Mouse (Mus musculus) midbrain, embryonic 10.5 days (tissue): Measurements from ENCODE around the gene Glrp1. TPM values are rescaled to one million over a fixed set of nuclear protein-coding genes. Genes with fewer than 3 reads are reported as not detected.

Source experiments
- DNase-seq: peaks from one replicate; pipeline ENCODE4 v3.0.0-alpha.2; 2017; ENCODE audit warnings: low spot score
- H3K27ac ChIP-seq: fragments of 300-500 bp; sonication (generic); replicated peaks from 2 replicates; pipeline ENCODE4 v1.5.1; 2016; ENCODE audit warnings: mild to moderate bottlenecking
- H3K27me3 ChIP-seq: fragments of 300-500 bp; sonication (generic); 2 replicates; pipeline ENCODE4 v1.6.1; 2016; ENCODE audit warnings: low read depth, mild to moderate bottlenecking; ENCODE audit not compliant: poor library complexity, severe bottlenecking
- H3K36me3 ChIP-seq: fragments of 300-500 bp; sonication (generic); 2 replicates; pipeline ENCODE4 v1.6.1; 2016; ENCODE audit warnings: mild to moderate bottlenecking, moderate library complexity
- H3K4me1 ChIP-seq: fragments of 300-500 bp; sonication (generic); 2 replicates; pipeline ENCODE4 v1.6.1; 2016
- H3K4me3 ChIP-seq: fragments of 300-500 bp; sonication (generic); 2 replicates; pipeline ENCODE4 v1.5.1; 2016; ENCODE audit warnings: mild to moderate bottlenecking, moderate library complexity
- H3K9me3 ChIP-seq: fragments of 300-500 bp; sonication (generic); replicated peaks from 2 replicates; pipeline ENCODE4 v1.6.1; 2016; ENCODE audit warnings: mild to moderate bottlenecking
- WGBS: fragments of 180-500 bp; shearing (Covaris S2); methylation state at CpG from one replicate; pipeline ENCODE4 v1.1.7; 2016; 5-methylcytosine and 5-hydroxymethylcytosine counted together
- polyA plus RNA-seq: library from polyadenylated mRNA; unstranded; fragments of >200 nt; fragmentation: Nextera tagmentation; extraction: Ambion mirVana; gene quantifications from 2 replicates; pipeline ENCODE4 v1.2.1, GENCODE M21; 2016

Gene Glrp1
- polyA plus RNA-seq, 1 experiment from 2014 or later, result not detected

GRCm38 (mm10) chr1:88455761-88456160, 54.1 kb downstream of the Glrp1 start:
- no peaks in the 10 kb centered on the region for H3K9me3 ChIP-seq
- DNase-seq, result no peak
- H3K4me3 ChIP-seq, result no peak overlapping the region
- peaks cover 32% of the 10 kb centered on the region for H3K4me1 ChIP-seq
- 72% methylated on average over 3 of the region's 3 CpGs for WGBS
- no peak overlapping the region; the same call in 1 of the 2 replicates for H3K27ac ChIP-seq
- H3K27me3 ChIP-seq, result no peaks in the 10 kb centered on the region
- no peaks in the 10 kb centered on the region for H3K36me3 ChIP-seq

DNA sequence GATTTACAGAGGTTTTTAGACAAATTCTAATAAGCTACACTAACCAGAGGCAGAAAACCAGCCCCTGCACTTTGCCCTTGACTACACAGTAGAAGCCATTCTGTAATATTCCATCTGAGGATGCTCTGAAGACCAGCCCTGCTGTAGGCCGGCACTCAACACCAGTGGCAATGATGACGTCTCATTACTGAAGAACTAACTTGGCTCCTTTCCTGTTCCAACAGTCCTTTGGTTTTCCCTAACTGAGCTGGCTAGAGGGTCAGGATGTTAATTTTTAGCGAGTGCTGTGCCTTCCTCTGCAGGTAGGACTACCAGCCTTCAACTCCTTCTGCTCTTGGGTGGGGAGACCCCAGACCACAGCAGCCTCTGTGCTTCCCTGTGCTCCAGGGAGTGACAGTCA, 55.2 kb downstream of the Glrp1 start:
- DNase-seq, result no peak
- peaks cover 32% of the 10 kb centered on the region for H3K4me1 ChIP-seq
- 0 out of 2 replicates have a peak overlapping the region, but pooled peaks have one; percentile 28 for H3K27ac ChIP-seq
- H3K27me3 ChIP-seq, result no peaks in the 10 kb centered on the region
- H3K36me3 ChIP-seq, result no peaks in the 10 kb centered on the region
- no peak overlapping the region for H3K4me3 ChIP-seq
- H3K9me3 ChIP-seq, result no peaks in the 10 kb centered on the region
- WGBS, result 56% methylated on average over 3 of the region's 3 CpGs

DNA sequence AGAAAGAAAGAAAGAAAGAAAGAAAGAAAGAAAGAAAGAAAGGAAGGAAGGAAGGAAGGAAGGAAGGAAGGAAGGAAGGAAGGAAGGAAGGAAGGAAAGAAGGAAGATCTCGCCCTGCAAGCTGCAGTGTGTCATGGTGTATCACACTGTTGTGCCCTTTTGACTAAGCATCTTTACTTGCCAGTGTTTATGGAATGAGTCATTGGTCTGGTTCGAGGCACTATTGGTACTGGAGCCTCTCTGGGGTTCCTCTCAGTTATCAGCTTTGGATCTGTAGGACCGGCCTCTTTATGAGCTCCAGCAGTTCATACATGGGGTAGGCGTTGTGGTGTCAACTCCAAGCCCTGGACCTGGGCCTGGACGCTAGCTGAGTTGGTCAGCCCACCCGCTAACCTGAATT, 57.7 kb downstream of the Glrp1 start:
- H3K36me3 ChIP-seq, result no peaks in the 10 kb centered on the region
- no peak overlapping the region for H3K27ac ChIP-seq
- H3K27me3 ChIP-seq, result no peaks in the 10 kb centered on the region
- H3K4me1 ChIP-seq, result peaks cover 45% of the 10 kb centered on the region
- no peak overlapping the region for H3K4me3 ChIP-seq
- DNase-seq, result no peak
- H3K9me3 ChIP-seq, result no peaks in the 10 kb centered on the region
- WGBS, result 90% methylated on average over 6 of the region's 6 CpGs

DNA sequence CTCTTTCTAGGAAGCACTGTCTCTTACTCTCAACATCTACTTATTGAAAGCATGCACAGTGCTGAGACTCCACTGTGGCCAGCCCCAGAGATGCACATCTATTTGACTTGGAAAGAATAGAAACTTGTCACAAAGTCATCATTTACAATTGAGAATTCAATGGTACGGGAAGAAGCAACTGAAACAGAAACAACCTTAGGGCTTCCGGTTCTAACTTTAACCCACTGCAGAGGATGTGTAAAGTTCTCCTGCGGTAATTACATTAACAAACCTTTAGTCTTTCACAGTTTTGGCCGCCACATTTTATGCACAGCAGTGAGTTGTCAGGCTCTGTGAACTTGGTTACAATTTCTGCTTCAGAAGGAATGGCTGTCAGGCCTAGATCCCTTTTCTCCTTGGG, 59.2 kb downstream of the Glrp1 start:
- Histone ChIP-seq H3K4me3 (no peak overlapping the region), H3K27ac (no peak overlapping the region), H3K4me1 (peaks cover 50% of the 10 kb centered on the region), H3K9me3 (no peaks in the 10 kb centered on the region), H3K27me3 (no peaks in the 10 kb centered on the region), H3K36me3 (no peaks in the 10 kb centered on the region)
- WGBS, result 91% methylated on average over 4 of the region's 4 CpGs
- no peak for DNase-seq

Other genes starting within 250 kb of the Glrp1 start
- 213 and 222 TPM in 2 replicates for gene Hjurp, start 232.4 kb downstream of the Glrp1 start, polyA plus RNA-seq
- gene Trpm8, start 232.4 kb downstream of the Glrp1 start, polyA plus RNA-seq, result not detected in 2 replicates
- gene Spp2, start 103.1 kb downstream of the Glrp1 start, polyA plus RNA-seq, result not detected in 2 replicates
- gene Arl4c, start 192.2 kb upstream of the Glrp1 start, polyA plus RNA-seq, result 18.6 and 22.4 TPM in 2 replicates